Mouse (Mus musculus): ENCODE measurements at regions not wholly inside any gene's neighbourhood (a gene's known extent, or its start where the extent isn't known, plus 50 kb on each side); places are given as distances from the start of the nearest gene placed in this dataset.

GRCm38 (mm10) chr14:55372960-55373359, 105.6 kb upstream of the Dhrs4 start:
- H3K9ac ChIP-seq (replicated peaks; ENCODE audit: low read length) = no peak overlapping the region
- no peaks in the 10 kb centered on the region for H3K4me1 ChIP-seq (ENCODE audit: insufficient read depth, low read length)
- H3K27me3 ChIP-seq (ENCODE audit: insufficient read depth, low read length) = no peaks in the 10 kb centered on the region
- no peaks in the 10 kb centered on the region for H3K9me3 ChIP-seq (ENCODE audit: low read length)
- ATAC-seq (ENCODE audit: low FRiP score, low TSS enrichment) = no peak
- WGBS = 79% methylated on average over 5 of the region's 5 CpGs
- H3K4me3 ChIP-seq (ENCODE audit: low read length) = no peak overlapping the region
- H3K27ac ChIP-seq (ENCODE audit: low read length) = no peak overlapping the region
- H3K4me2 ChIP-seq (replicated peaks; ENCODE audit: low read depth, low read length) = no peak overlapping the region
- H3K36me3 ChIP-seq (ENCODE audit: insufficient read depth, low read length) = no peaks in the 10 kb centered on the region

GRCm38 (mm10) chr14:55386773-55387172, 91.8 kb upstream of the Dhrs4 start:
- Histone ChIP-seq H3K9me3 (ENCODE audit: low read length) (no peaks in the 10 kb centered on the region), H3K9ac (replicated peaks; ENCODE audit: low read length) (no peak overlapping the region), H3K36me3 (ENCODE audit: insufficient read depth, low read length) (no peaks in the 10 kb centered on the region), H3K4me3 (ENCODE audit: low read length) (no peak overlapping the region), H3K4me2 (replicated peaks; ENCODE audit: low read depth, low read length) (peak overlapping the region; percentile 17; the same call in 1 of the 2 replicates), H3K27ac (ENCODE audit: low read length) (no peak overlapping the region), H3K27me3 (ENCODE audit: insufficient read depth, low read length) (no peaks in the 10 kb centered on the region), H3K4me1 (ENCODE audit: insufficient read depth, low read length) (peaks cover 6% of the 10 kb centered on the region)
- WGBS = 26% methylated on average over 6 of the region's 6 CpGs
- peak; percentile 67; the same call in 1 of the 2 replicates for ATAC-seq (ENCODE audit: low FRiP score, low TSS enrichment)

- no peaks in the 10 kb centered on the region for H3K27me3 ChIP-seq (ENCODE audit: insufficient read depth, low read length)
- no peaks in the 10 kb centered on the region for H3K9me3 ChIP-seq (ENCODE audit: low read length)
- no peak for ATAC-seq (ENCODE audit: low FRiP score, low TSS enrichment)
- H3K27ac ChIP-seq (ENCODE audit: low read length) = no peak overlapping the region
- H3K4me2 ChIP-seq (replicated peaks; ENCODE audit: low read depth, low read length) = no peak overlapping the region
- WGBS = 43% methylated on average over 6 of the region's 6 CpGs
- H3K9ac ChIP-seq (replicated peaks; ENCODE audit: low read length) = no peak overlapping the region
- no peak overlapping the region for H3K4me3 ChIP-seq (ENCODE audit: low read length)
- peaks cover 6% of the 10 kb centered on the region for H3K4me1 ChIP-seq (ENCODE audit: insufficient read depth, low read length)
- H3K36me3 ChIP-seq (ENCODE audit: insufficient read depth, low read length) = no peaks in the 10 kb centered on the region
Observed at GRCm38 (mm10) chr14:55387378-55387777, 91.2 kb upstream of the Dhrs4 start.

GRCm38 (mm10) chr14:55392390-55392789, 86.2 kb upstream of the Dhrs4 start:
- Histone ChIP-seq H3K9me3 (ENCODE audit: low read length) (no peaks in the 10 kb centered on the region), H3K4me2 (replicated peaks; ENCODE audit: low read depth, low read length) (no peak overlapping the region), H3K4me3 (ENCODE audit: low read length) (no peak overlapping the region), H3K27me3 (ENCODE audit: insufficient read depth, low read length) (no peaks in the 10 kb centered on the region), H3K4me1 (ENCODE audit: insufficient read depth, low read length) (no peaks in the 10 kb centered on the region), H3K9ac (replicated peaks; ENCODE audit: low read length) (no peak overlapping the region), H3K27ac (ENCODE audit: low read length) (no peak overlapping the region), H3K36me3 (ENCODE audit: insufficient read depth, low read length) (no peaks in the 10 kb centered on the region)
- peak; percentile 46; the same call in 1 of the 2 replicates for ATAC-seq (ENCODE audit: low FRiP score, low TSS enrichment)
- WGBS = 77% methylated on average over 6 of the region's 6 CpGs

- H3K27ac ChIP-seq (ENCODE audit: low read length) = no peak overlapping the region
- H3K4me2 ChIP-seq (replicated peaks; ENCODE audit: low read depth, low read length) = no peak overlapping the region
- WGBS = 83% methylated on average over 2 of the region's 2 CpGs
- no peaks in the 10 kb centered on the region for H3K9me3 ChIP-seq (ENCODE audit: low read length)
- no peaks in the 10 kb centered on the region for H3K36me3 ChIP-seq (ENCODE audit: insufficient read depth, low read length)
- ATAC-seq (ENCODE audit: low FRiP score, low TSS enrichment) = no peak
- no peak overlapping the region for H3K4me3 ChIP-seq (ENCODE audit: low read length)
- H3K9ac ChIP-seq (replicated peaks; ENCODE audit: low read length) = no peak overlapping the region
- no peaks in the 10 kb centered on the region for H3K27me3 ChIP-seq (ENCODE audit: insufficient read depth, low read length)
- no peaks in the 10 kb centered on the region for H3K4me1 ChIP-seq (ENCODE audit: insufficient read depth, low read length)
Observed at GRCm38 (mm10) chr14:55406146-55406545, 72.4 kb upstream of the Dhrs4 start.
